Mouse (Mus musculus) kidney, postnatal 25 days (tissue): ENCODE data around the gene Lcmt2.
"Not testable (repeated sequence)": the region's sequence is repeated elsewhere in the genome, so short reads cannot be mapped to it uniquely, and the experiment has no call there.

ENCODE experiments used
- DNase-seq, 2 experiments: peaks; one replicate each; pipeline ENCODE4 v3.0.0; 2021; ENCODE audit warnings: mixed read lengths in 2 of 2

Lcmt2 gene

GRCm38 (mm10) chr2:121140018-121140882 is at the start of gene Lcmt2, which contains the start of gene Adal:
Lcmt2 (minus strand) TSS chr2:121140653.
Adal (plus strand) TSS chr2:121140428.
- peak; percentile 89 to 94 for DNase-seq

- no peak for DNase-seq
These were observed 48.1 kb upstream of the Lcmt2 start for GRCm38 (mm10) chr2:121188530-121188929.

GRCm38 (mm10) chr2:121184142-121184541 is 43.7 kb upstream of the Lcmt2 start:
- DNase-seq = no peak

GRCm38 (mm10) chr2:121183431-121183830 is 43.0 kb upstream of the Lcmt2 start:
- peak; percentile 15 to 40 for DNase-seq

- DNase-seq = no peak
These were observed 38.5 kb upstream of the Lcmt2 start for GRCm38 (mm10) chr2:121178828-121179479.

GRCm38 (mm10) chr2:121170980-121171742 is 30.7 kb upstream of the Lcmt2 start, which contains the start of gene Zscan29:
Zscan29 (minus strand) TSS chr2:121171125.
- DNase-seq = peak; percentile 89 to 95

GRCm38 (mm10) chr2:121170481-121170971 is 30.1 kb upstream of the Lcmt2 start, which contains the start of gene Tubgcp4:
Tubgcp4 (plus strand) TSS chr2:121170654.
- DNase-seq = peak; percentile 73 to 81

- DNase-seq = peak; percentile 59 to 70
These were observed 29.4 kb upstream of the Lcmt2 start for GRCm38 (mm10) chr2:121169902-121170301.

- DNase-seq = no peak
These were observed 28.7 kb upstream of the Lcmt2 start for GRCm38 (mm10) chr2:121169173-121169572.

- DNase-seq = no peak
These were observed 12.6 kb upstream of the Lcmt2 start for GRCm38 (mm10) chr2:121153100-121153499.

- no peak for DNase-seq
These were observed 9.2 kb upstream of the Lcmt2 start for GRCm38 (mm10) chr2:121149679-121150078.

GRCm38 (mm10) chr2:121142415-121142814 is 2.0 kb upstream of the Lcmt2 start:
- no peak for DNase-seq

GRCm38 (mm10) chr2:121141216-121142035 is 973 bp upstream of the Lcmt2 start:
- no peak for DNase-seq

- DNase-seq = peak; percentile 82 to 90
These were observed 1.0 kb downstream of the Lcmt2 start for GRCm38 (mm10) chr2:121139266-121140017.

GRCm38 (mm10) chr2:121137371-121137770 is 3.1 kb downstream of the Lcmt2 start:
- no peak for DNase-seq

GRCm38 (mm10) chr2:121132822-121133221 is 7.6 kb downstream of the Lcmt2 start:
- no peak for DNase-seq

- no peak for DNase-seq
These were observed 11.4 kb downstream of the Lcmt2 start for GRCm38 (mm10) chr2:121128865-121129620.

GRCm38 (mm10) chr2:121127536-121127935 is 12.9 kb downstream of the Lcmt2 start:
- DNase-seq = peak; percentile 28 to 47

- not testable (repeated sequence) for DNase-seq
These were observed 14.2 kb downstream of the Lcmt2 start for GRCm38 (mm10) chr2:121126302-121126701.

- no peak for DNase-seq
These were observed 21.2 kb downstream of the Lcmt2 start for GRCm38 (mm10) chr2:121119260-121119659.
